Mouse (Mus musculus) testis, adult 2 months (tissue): ENCODE data around the gene Alk. TPM values are rescaled to one million over a fixed set of nuclear protein-coding genes. Genes with fewer than 3 reads are reported as not detected.

Source experiments
- H3K27ac ChIP-seq: fragments of 200-500 bp; 2 replicates; pipeline ENCODE4 v1.5.1; 2012; ENCODE audit warnings: low read depth, low read length; ENCODE audit not compliant: control insufficient read depth, insufficient read depth
- H3K27me3 ChIP-seq: fragments of 200-500 bp; 2 replicates; pipeline ENCODE4 v1.6.1; 2012; ENCODE audit warnings: mild to moderate bottlenecking, low read length, moderate library complexity; ENCODE audit not compliant: control insufficient read depth, insufficient read depth
- H3K36me3 ChIP-seq: fragments of 200-500 bp; 2 replicates; pipeline ENCODE4 v1.6.1; 2012; ENCODE audit warnings: mild to moderate bottlenecking, low read length; ENCODE audit not compliant: control insufficient read depth, insufficient read depth
- H3K4me1 ChIP-seq: fragments of 200-500 bp; 2 replicates; pipeline ENCODE4 v1.6.1; 2012; ENCODE audit warnings: low read length; ENCODE audit not compliant: control insufficient read depth, insufficient read depth
- H3K4me3 ChIP-seq: fragments of 200-500 bp; 2 replicates; pipeline ENCODE4 v1.5.1; 2012; ENCODE audit warnings: low read depth, mild to moderate bottlenecking, low read length, moderate library complexity, mixed read lengths; ENCODE audit not compliant: control insufficient read depth
- CTCF ChIP-seq: fragments of 200-500 bp; IDR thresholded peaks from 2 replicates; pipeline ENCODE4 v1.5.1; 2012; ENCODE audit warnings: low read depth, mild to moderate bottlenecking, inconsistent platforms, low read length, moderate library complexity; ENCODE audit not compliant: control insufficient read depth, insufficient read depth, insufficient replicate concordance
- POLR2A ChIP-seq: fragments of 200-500 bp; IDR thresholded peaks from 2 replicates; pipeline ENCODE4 v1.6.1; 2012; ENCODE audit warnings: low read depth, mild to moderate bottlenecking, inconsistent platforms, low read length, moderate library complexity; ENCODE audit not compliant: control insufficient read depth
- polyA plus RNA-seq: library from polyadenylated mRNA; depleted of rRNA; stranded (reverse); fragments of >200 nt; gene quantifications from 2 replicates; pipeline ENCODE4 v1.2.3, GENCODE M21; 2012

Alk gene
- polyA plus RNA-seq, 1 experiment: 0.54 TPM

- H3K27ac ChIP-seq: no peak overlapping the region
- no peaks in the 10 kb centered on the region for H3K4me1 ChIP-seq
- no peaks in the 10 kb centered on the region for H3K27me3 ChIP-seq
- TF ChIP-seq POLR2A (no peak), CTCF (no peak)
- H3K36me3 ChIP-seq: no peaks in the 10 kb centered on the region
- H3K4me3 ChIP-seq: no peak overlapping the region
These were observed 417.4 kb downstream of the Alk start for GRCm38 (mm10) chr17:72187026-72187425.

DNA sequence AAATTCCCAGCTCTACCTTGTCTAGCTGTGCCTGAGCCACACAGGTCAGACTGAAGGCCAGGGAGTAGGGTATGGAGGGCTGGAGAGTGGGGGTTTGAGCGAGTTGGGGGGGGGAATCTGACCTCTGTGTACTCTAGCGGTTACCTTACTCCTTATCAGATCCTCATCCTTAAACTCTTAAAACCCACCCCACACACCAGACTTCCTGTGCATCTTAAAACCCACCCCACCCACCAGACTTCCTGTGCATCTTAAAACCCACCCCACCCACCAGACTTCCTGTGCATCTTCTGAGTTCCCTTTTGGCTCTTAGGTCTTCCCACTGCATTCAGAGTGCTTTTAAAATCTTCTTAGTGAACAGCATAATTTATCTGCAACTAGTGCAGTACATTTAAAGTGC lies 422.0 kb downstream of the Alk start:
- H3K27me3 ChIP-seq: no peaks in the 10 kb centered on the region
- H3K27ac ChIP-seq: no peak overlapping the region
- no peak overlapping the region for H3K4me3 ChIP-seq
- no peak for TF ChIP-seq CTCF
- no peak for TF ChIP-seq POLR2A
- no peaks in the 10 kb centered on the region for H3K36me3 ChIP-seq
- no peaks in the 10 kb centered on the region for H3K4me1 ChIP-seq

GRCm38 (mm10) chr17:72180200-72180599 lies 424.2 kb downstream of the Alk start:
- TF ChIP-seq CTCF (no peak), POLR2A (no peak)
- no peak overlapping the region for H3K27ac ChIP-seq
- no peaks in the 10 kb centered on the region for H3K27me3 ChIP-seq

DNA sequence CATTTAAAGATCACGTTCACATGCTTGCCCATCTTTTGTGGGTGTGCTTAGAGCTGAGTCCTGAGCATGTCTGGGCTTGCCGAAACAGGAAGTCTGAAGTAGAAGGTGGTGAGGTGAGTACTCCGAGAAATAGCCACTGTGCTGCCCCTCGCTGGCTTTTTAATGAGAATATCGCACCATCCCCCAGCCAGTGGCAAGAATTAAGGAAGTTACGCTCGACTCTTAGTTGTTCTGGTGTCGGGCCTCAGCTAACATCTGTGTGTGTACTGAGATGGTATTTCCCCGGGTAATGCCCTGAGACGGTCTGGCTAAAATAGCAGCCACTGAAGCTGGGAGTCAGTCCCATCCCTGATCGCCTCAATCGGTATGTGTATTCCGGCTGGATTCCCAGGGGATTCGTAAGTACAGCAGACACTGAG lies 424.7 kb downstream of the Alk start:
- H3K27ac ChIP-seq: no peak overlapping the region
- TF ChIP-seq CTCF (no peak), POLR2A (no peak)
- H3K4me1 ChIP-seq: no peaks in the 10 kb centered on the region
- no peaks in the 10 kb centered on the region for H3K27me3 ChIP-seq
- H3K4me3 ChIP-seq: no peak overlapping the region
- H3K36me3 ChIP-seq: no peaks in the 10 kb centered on the region

More at GRCm38 (mm10) chr17:72180200-72180599, 424.2 kb downstream of the Alk start:
- Histone ChIP-seq H3K4me1 (no peaks in the 10 kb centered on the region), H3K36me3 (no peaks in the 10 kb centered on the region), H3K4me3 (no peak overlapping the region)

GRCm38 (mm10) chr17:72173778-72174177 lies 430.6 kb downstream of the Alk start:
- Histone ChIP-seq H3K36me3 (no peaks in the 10 kb centered on the region), H3K27me3 (no peaks in the 10 kb centered on the region), H3K4me3 (no peak overlapping the region), H3K4me1 (no peaks in the 10 kb centered on the region), H3K27ac (no peak overlapping the region)
- no peak for TF ChIP-seq CTCF
- TF ChIP-seq POLR2A: no peak

DNA sequence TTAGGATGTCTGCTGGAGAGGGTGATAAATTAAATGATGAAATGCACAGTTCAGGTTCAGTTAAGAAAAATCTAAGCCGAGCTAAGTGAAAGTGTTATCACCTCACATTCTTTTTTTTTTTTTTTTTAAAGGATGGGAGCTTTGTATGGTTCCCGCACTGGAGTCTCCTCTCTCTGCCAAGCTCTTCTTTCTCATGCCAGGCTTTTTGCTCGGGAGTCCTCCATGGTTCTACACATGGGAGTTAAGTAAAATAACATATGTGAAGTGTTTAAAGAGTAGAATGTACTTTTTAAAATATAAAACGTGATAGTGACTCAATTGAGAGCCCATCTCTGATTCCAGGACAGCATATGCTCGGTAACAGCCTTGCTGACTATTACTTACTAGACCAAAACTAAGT lies 436.3 kb downstream of the Alk start:
- H3K27ac ChIP-seq: no peak overlapping the region
- no peaks in the 10 kb centered on the region for H3K36me3 ChIP-seq
- H3K4me1 ChIP-seq: no peaks in the 10 kb centered on the region
- TF ChIP-seq POLR2A (no peak), CTCF (no peak)
- no peak overlapping the region for H3K4me3 ChIP-seq
- no peaks in the 10 kb centered on the region for H3K27me3 ChIP-seq

DNA sequence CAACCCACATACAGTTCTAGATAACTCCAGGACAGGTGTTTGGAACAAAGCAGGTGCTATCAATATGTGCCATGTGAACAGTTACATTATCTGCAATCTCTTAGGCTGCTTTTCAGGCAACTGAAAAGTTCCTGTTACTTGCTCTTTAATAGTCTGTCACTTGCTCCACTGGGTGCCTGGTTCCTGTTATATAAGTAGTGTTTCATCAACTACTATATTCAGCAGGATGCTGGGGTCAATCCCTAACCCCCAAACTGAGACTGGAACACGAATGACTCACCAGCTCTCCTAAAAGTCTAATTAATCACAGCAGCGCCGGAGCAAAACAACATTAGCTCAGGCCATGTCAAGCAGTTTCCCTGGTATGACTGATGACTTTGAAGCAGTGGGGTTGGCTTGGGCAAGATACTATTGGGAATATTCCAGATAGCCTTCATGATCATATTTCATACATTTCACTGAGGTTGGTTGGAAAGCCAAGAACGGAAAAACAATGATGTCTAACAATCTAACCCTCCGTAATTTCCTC lies 445.5 kb downstream of the Alk start:
- Histone ChIP-seq H3K36me3 (no peaks in the 10 kb centered on the region), H3K27ac (no peak overlapping the region), H3K4me3 (no peak overlapping the region), H3K4me1 (no peaks in the 10 kb centered on the region), H3K27me3 (no peaks in the 10 kb centered on the region)
- no peak for TF ChIP-seq POLR2A
- TF ChIP-seq CTCF: no peak

DNA sequence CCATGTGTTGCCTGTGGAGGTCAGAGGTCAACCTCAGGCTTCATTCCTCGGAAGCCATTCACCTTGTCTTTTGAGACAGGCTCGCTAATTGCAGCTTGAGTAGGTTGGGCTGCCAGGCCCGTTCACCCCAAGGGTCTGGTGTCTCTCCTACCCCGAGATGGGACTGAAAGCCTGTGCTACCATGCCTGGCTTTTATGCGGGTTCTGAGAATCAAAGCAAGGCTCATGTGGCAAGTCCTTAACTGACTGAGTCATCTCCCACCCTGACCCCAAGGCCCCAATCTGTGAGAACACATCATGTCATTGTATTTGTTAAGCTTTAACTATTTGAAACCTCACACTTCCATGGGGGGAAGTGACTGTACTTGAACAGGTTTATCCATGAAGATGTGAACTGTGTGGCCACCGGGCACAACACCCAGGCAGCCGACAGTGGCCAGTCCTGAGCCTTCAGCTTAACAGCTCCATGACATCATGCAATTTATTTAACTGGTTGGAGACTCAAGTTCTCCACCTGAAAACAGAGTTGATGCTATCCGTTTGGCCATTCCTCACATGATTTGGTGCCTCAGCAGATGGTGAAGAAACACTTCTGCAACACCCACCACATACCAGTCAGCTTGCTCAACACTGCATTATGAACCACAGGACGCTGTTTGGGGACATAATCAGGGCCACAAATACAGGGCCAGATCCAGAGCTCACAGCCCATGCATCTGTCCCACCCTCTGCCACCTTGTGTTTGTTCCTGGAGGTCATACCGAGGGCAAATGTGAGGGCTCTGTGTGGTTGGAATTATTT lies 446.4 kb downstream of the Alk start:
- H3K36me3 ChIP-seq: no peaks in the 10 kb centered on the region
- TF ChIP-seq POLR2A: no peak
- no peak for TF ChIP-seq CTCF
- H3K27ac ChIP-seq: no peak overlapping the region
- no peak overlapping the region for H3K4me3 ChIP-seq
- no peaks in the 10 kb centered on the region for H3K27me3 ChIP-seq
- H3K4me1 ChIP-seq: no peaks in the 10 kb centered on the region
